Mouse (Mus musculus) heart, embryonic 16.5 days (tissue): ENCODE data around the gene Tbc1d8. TPM values are rescaled to one million over a fixed set of nuclear protein-coding genes. Genes with fewer than 3 reads are reported as not detected.

Experiments used
- ATAC-seq: fragments of 200-750 bp; cut with Nextera tagmentation; replicated peaks from 2 replicates; pipeline ENCODE4 v1.8.0; 2017; ENCODE audit warnings: moderate number of reproducible peaks; ENCODE audit not compliant: insufficient read depth, low FRiP score; ENCODE audit errors: extremely low read depth
- H3K27ac ChIP-seq: fragments of 300-500 bp; sonication (generic); 2 replicates; pipeline ENCODE4 v1.5.1; 2014; ENCODE audit warnings: mild to moderate bottlenecking, low read length, control low read depth, moderate library complexity
- H3K27me3 ChIP-seq: fragments of 300-500 bp; sonication (generic); 2 replicates; pipeline ENCODE4 v1.6.1; 2014; ENCODE audit warnings: low read length, mixed read lengths; ENCODE audit not compliant: control insufficient read depth, insufficient read depth
- H3K36me3 ChIP-seq: fragments of 300-500 bp; sonication (generic); 2 replicates; pipeline ENCODE4 v1.6.1; 2014; ENCODE audit not compliant: control insufficient read depth, insufficient read depth
- H3K4me1 ChIP-seq: fragments of 300-500 bp; sonication (generic); 2 replicates; pipeline ENCODE4 v1.6.1; 2014; ENCODE audit warnings: low read length, mixed read lengths; ENCODE audit not compliant: control insufficient read depth, insufficient read depth
- H3K4me2 ChIP-seq: fragments of 300-500 bp; sonication (generic); 2 replicates; pipeline ENCODE4 v1.6.1; 2014; ENCODE audit warnings: low read depth, mild to moderate bottlenecking, control low read depth, low read length
- H3K4me3 ChIP-seq: fragments of 300-500 bp; sonication (generic); 2 replicates; pipeline ENCODE4 v1.5.1; 2014; ENCODE audit warnings: mild to moderate bottlenecking, control low read depth, low read length
- H3K9ac ChIP-seq: fragments of 300-500 bp; sonication (generic); 2 replicates; pipeline ENCODE4 v1.6.1; 2014; ENCODE audit warnings: low read length, control low read depth
- H3K9me3 ChIP-seq: fragments of 300-500 bp; sonication (generic); replicated peaks from 2 replicates; pipeline ENCODE4 v1.6.1; 2016; ENCODE audit warnings: low read length; ENCODE audit not compliant: control insufficient read depth
- WGBS: fragments of 180-500 bp; shearing (Covaris S2); extraction: QIAGEN DNeasy Blood & Tissue Kit; methylation state at CpG from one replicate; pipeline ENCODE4 v1.1.7; 2014; 5-methylcytosine and 5-hydroxymethylcytosine counted together
- polyA plus RNA-seq: library from polyadenylated mRNA; unstranded; fragments of >200 nt; fragmentation: Nextera tagmentation; extraction: Ambion mirVana; gene quantifications from 2 replicates; pipeline ENCODE4 v1.2.1, GENCODE M21; 2015

Gene Tbc1d8
- polyA plus RNA-seq, 1 experiment from 2014 or later, result 11.2 TPM

- Histone ChIP-seq H3K36me3 (0 out of 2 replicates have a peak, but pooled peaks cover 2% of the 10 kb centered on the region), H3K4me2 (no peak overlapping the region), H3K27me3 (no peaks in the 10 kb centered on the region), H3K9ac (no peak overlapping the region), H3K27ac (no peak overlapping the region), H3K4me3 (no peak overlapping the region), H3K4me1 (peaks cover 14% of the 10 kb centered on the region), H3K9me3 (no peaks in the 10 kb centered on the region)
- no peak for ATAC-seq
- WGBS, result 38% methylated on average over 4 of the region's 4 CpGs
Measured at GRCm38 (mm10) chr1:39428280-39428679, 50.3 kb downstream of the Tbc1d8 start.

DNA sequence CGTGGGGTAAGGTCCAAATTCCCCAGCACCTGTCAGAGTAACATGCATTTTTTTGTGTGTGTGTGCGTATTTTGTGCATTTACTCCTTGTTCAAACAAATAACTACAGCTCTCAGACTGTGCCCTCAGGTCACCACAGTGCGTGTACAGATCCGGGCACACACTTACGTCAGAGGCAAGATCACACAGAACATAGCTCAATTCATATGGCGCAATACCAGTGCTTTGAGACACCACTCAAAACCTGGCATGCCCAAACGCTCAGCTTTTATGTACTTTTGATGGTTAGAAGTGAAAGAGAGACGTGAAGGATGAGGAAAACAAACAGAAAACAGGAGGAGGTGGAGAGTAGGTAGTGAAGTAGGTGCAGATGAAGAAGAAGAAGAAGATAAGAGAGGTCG is 53.1 kb downstream of the Tbc1d8 start:
- Histone ChIP-seq H3K36me3 (0 out of 2 replicates have a peak, but pooled peaks cover 2% of the 10 kb centered on the region), H3K27ac (no peak overlapping the region), H3K9ac (no peak overlapping the region), H3K9me3 (no peaks in the 10 kb centered on the region), H3K4me1 (peaks cover 13% of the 10 kb centered on the region), H3K27me3 (no peaks in the 10 kb centered on the region), H3K4me2 (no peak overlapping the region), H3K4me3 (no peak overlapping the region)
- ATAC-seq, result no peak
- WGBS, result 83% methylated on average over 9 of the region's 9 CpGs

DNA sequence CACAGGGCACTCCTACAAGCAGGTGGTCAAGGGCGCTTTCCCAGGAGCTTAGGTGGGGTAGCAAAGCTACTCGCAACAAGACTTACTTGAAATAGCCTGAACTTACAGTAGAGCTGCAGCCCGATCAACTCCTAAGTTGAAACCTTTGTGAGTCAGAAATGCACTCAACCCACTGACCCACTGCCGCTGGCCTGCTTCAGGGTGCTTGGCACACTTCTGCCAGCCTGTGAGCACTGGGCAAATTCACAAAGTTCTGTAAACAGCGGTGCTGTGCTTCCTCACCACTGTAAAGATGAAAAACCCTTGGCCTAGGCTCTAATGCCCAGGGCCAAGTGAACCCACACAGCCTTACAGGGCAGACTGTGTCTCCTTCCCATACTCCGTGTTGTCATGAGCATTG is 57.6 kb downstream of the Tbc1d8 start:
- H3K4me2 ChIP-seq, result no peak overlapping the region
- peaks cover 11% of the 10 kb centered on the region for H3K4me1 ChIP-seq
- no peak for ATAC-seq
- H3K36me3 ChIP-seq, result 0 out of 2 replicates have a peak, but pooled peaks cover 2% of the 10 kb centered on the region
- H3K27ac ChIP-seq, result no peak overlapping the region
- H3K27me3 ChIP-seq, result no peaks in the 10 kb centered on the region
- H3K9me3 ChIP-seq, result peaks cover 4% of the 10 kb centered on the region; the same call in 1 of the 2 replicates
- H3K4me3 ChIP-seq, result no peak overlapping the region
- WGBS, result 88% methylated on average over 6 of the region's 6 CpGs
- H3K9ac ChIP-seq, result no peak overlapping the region

DNA sequence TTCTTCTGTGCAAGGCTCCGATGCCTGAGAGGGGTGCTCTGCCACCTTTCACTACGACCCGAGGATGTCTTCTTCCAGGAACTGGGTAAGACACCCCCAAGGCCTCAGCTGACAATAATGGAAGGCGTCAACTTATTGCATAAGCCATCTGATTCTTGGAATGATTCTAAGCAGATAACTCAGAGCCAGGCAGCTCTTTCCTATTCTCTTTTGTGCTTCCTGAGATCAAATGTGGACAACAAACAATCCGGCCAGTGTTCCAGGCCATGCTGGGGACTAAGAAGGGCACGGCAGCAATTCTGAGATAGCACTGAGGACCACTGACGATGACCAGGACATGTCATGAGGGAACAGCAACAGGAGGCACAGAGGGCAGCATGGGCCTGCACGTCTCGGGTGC is 59.7 kb downstream of the Tbc1d8 start:
- peaks cover 7% of the 10 kb centered on the region; the same call in 1 of the 2 replicates for H3K9me3 ChIP-seq
- H3K4me2 ChIP-seq, result no peak overlapping the region
- ATAC-seq, result no peak
- no peak overlapping the region for H3K4me3 ChIP-seq
- H3K27ac ChIP-seq, result no peak overlapping the region; the same call in 1 of the 2 replicates
- no peaks in the 10 kb centered on the region; the same call in 1 of the 2 replicates for H3K36me3 ChIP-seq
- no peaks in the 10 kb centered on the region for H3K27me3 ChIP-seq
- no peak overlapping the region for H3K9ac ChIP-seq
- peaks cover 11% of the 10 kb centered on the region for H3K4me1 ChIP-seq
- 59% methylated on average over 9 of the region's 9 CpGs for WGBS

- no peaks in the 10 kb centered on the region for H3K27me3 ChIP-seq
- H3K9ac ChIP-seq, result peak overlapping the region; percentile 45; the same call in 1 of the 2 replicates
- no peaks in the 10 kb centered on the region; the same call in 1 of the 2 replicates for H3K36me3 ChIP-seq
- no peak overlapping the region for H3K4me3 ChIP-seq
- peak overlapping the region; percentile 84 for H3K27ac ChIP-seq
- peaks cover 7% of the 10 kb centered on the region; the same call in 1 of the 2 replicates for H3K9me3 ChIP-seq
- peak overlapping the region; percentile 32 for H3K4me2 ChIP-seq
- peaks cover 11% of the 10 kb centered on the region for H3K4me1 ChIP-seq
- 12% methylated on average over 12 of the region's 12 CpGs for WGBS
- peak; percentile 78 for ATAC-seq
Measured at GRCm38 (mm10) chr1:39417817-39418216, 60.7 kb downstream of the Tbc1d8 start.

GRCm38 (mm10) chr1:39410085-39410821 is 68.3 kb downstream of the Tbc1d8 start:
- 83% methylated on average over 19 of the region's 19 CpGs for WGBS
- Histone ChIP-seq H3K4me3 (no peak overlapping the region), H3K4me2 (no peak overlapping the region), H3K9me3 (peaks cover 4% of the 10 kb centered on the region; the same call in 1 of the 2 replicates), H3K4me1 (no peaks in the 10 kb centered on the region), H3K9ac (no peak overlapping the region), H3K36me3 (no peaks in the 10 kb centered on the region; the same call in 1 of the 2 replicates), H3K27me3 (no peaks in the 10 kb centered on the region), H3K27ac (no peak overlapping the region)
- ATAC-seq, result no peak

- no peak overlapping the region for H3K4me3 ChIP-seq
- no peaks in the 10 kb centered on the region for H3K27me3 ChIP-seq
- no peak for ATAC-seq
- 67% methylated on average over 7 of the region's 7 CpGs for WGBS
- no peak overlapping the region for H3K4me2 ChIP-seq
- H3K27ac ChIP-seq, result no peak overlapping the region
- no peak overlapping the region for H3K9ac ChIP-seq
- no peaks in the 10 kb centered on the region for H3K9me3 ChIP-seq
- H3K36me3 ChIP-seq, result peaks cover 2% of the 10 kb centered on the region; the same call in 1 of the 2 replicates
- H3K4me1 ChIP-seq, result no peaks in the 10 kb centered on the region
Measured at GRCm38 (mm10) chr1:39408668-39409067, 69.9 kb downstream of the Tbc1d8 start.

- Histone ChIP-seq H3K9me3 (no peaks in the 10 kb centered on the region), H3K9ac (no peak overlapping the region), H3K4me1 (no peaks in the 10 kb centered on the region), H3K4me3 (no peak overlapping the region), H3K27me3 (no peaks in the 10 kb centered on the region), H3K27ac (no peak overlapping the region), H3K4me2 (no peak overlapping the region), H3K36me3 (peaks cover 2% of the 10 kb centered on the region; the same call in 1 of the 2 replicates)
- ATAC-seq, result no peak
- WGBS, result 91% methylated on average over 6 of the region's 6 CpGs
Measured at GRCm38 (mm10) chr1:39408123-39408522, 70.4 kb downstream of the Tbc1d8 start.

DNA sequence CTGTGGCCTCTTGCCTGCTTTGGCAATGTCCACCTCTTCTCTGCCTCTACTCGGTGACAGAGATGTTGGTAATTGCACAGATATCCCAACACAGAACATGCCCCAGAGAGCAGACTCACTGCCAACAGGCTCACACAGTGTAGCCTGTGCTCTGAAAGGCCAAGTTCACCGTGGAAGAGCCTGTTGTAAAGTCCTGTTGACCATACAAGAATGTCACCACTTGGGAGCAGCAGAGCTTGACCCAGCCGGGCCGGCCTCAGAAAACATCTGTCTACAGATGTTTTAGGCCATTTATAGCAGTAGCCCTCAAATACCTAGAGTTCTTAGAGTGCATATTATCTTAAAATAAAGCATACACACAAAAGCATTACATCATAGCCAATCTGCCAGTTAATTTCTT is 71.4 kb downstream of the Tbc1d8 start:
- Histone ChIP-seq H3K9me3 (no peaks in the 10 kb centered on the region), H3K27ac (no peak overlapping the region), H3K4me1 (no peaks in the 10 kb centered on the region), H3K36me3 (peaks cover 4% of the 10 kb centered on the region; the same call in 1 of the 2 replicates), H3K4me2 (no peak overlapping the region), H3K4me3 (no peak overlapping the region), H3K9ac (no peak overlapping the region), H3K27me3 (no peaks in the 10 kb centered on the region)
- WGBS, result 51% methylated on average over 4 of the region's 4 CpGs
- no peak for ATAC-seq
